Mouse (Mus musculus) midbrain, embryonic 13.5 days (tissue): ENCODE results near the gene Ehbp1. TPM values are rescaled to one million over a fixed set of nuclear protein-coding genes. Genes with fewer than 3 reads are reported as not detected.

ENCODE experiments used
- ATAC-seq: fragments of 200-750 bp; cut with Nextera tagmentation; 2 replicates; pipeline ENCODE4 v1.8.0; 2017; ENCODE audit warnings: mild to moderate bottlenecking, moderate TSS enrichment, moderate library complexity
- H3K27ac ChIP-seq: fragments of 300-500 bp; sonication (generic); 2 replicates; pipeline ENCODE4 v1.5.1; 2015; ENCODE audit warnings: inconsistent platforms, mild to moderate bottlenecking, moderate library complexity
- H3K27me3 ChIP-seq: fragments of 300-500 bp; sonication (generic); 2 replicates; pipeline ENCODE4 v1.6.1; 2015; ENCODE audit warnings: mild to moderate bottlenecking, inconsistent platforms
- H3K36me3 ChIP-seq: fragments of 300-500 bp; sonication (generic); 2 replicates; pipeline ENCODE4 v1.6.1; 2015; ENCODE audit warnings: mild to moderate bottlenecking, inconsistent platforms
- H3K4me1 ChIP-seq: fragments of 300-500 bp; sonication (generic); replicated peaks from 2 replicates; pipeline ENCODE4 v1.6.1; 2015; ENCODE audit warnings: inconsistent platforms
- H3K4me2 ChIP-seq: fragments of 300-500 bp; sonication (generic); replicated peaks from 2 replicates; pipeline ENCODE4 v1.6.1; 2015; ENCODE audit warnings: moderate library complexity, mild to moderate bottlenecking, inconsistent platforms
- H3K4me3 ChIP-seq: fragments of 300-500 bp; sonication (generic); replicated peaks from 2 replicates; pipeline ENCODE4 v1.5.1; 2015; ENCODE audit warnings: mild to moderate bottlenecking, inconsistent platforms
- H3K9ac ChIP-seq: fragments of 300-500 bp; sonication (generic); replicated peaks from 2 replicates; pipeline ENCODE4 v1.6.1; 2015; ENCODE audit warnings: mild to moderate bottlenecking, inconsistent platforms
- H3K9me3 ChIP-seq: fragments of 300-500 bp; sonication (generic); 2 replicates; pipeline ENCODE4 v1.6.1; 2016; ENCODE audit warnings: mild to moderate bottlenecking, inconsistent platforms
- WGBS: fragments of 180-500 bp; shearing (Covaris S2); methylation state at CpG from one replicate; pipeline ENCODE4 v1.1.7; 2015; 5-methylcytosine and 5-hydroxymethylcytosine counted together
- polyA plus RNA-seq: library from polyadenylated mRNA; unstranded; fragments of >200 nt; fragmentation: Nextera tagmentation; extraction: Ambion mirVana; gene quantifications from 2 replicates; pipeline ENCODE4 v1.2.1, GENCODE M21; 2015

Gene Ehbp1
- polyA plus RNA-seq, 1 experiment from 2014 or later: 22.2 TPM

- Histone ChIP-seq H3K4me2 (no peak overlapping the region), H3K27me3 (no peaks in the 10 kb centered on the region), H3K9ac (no peak overlapping the region), H3K27ac (no peak overlapping the region), H3K9me3 (no peaks in the 10 kb centered on the region), H3K4me1 (no peaks in the 10 kb centered on the region), H3K36me3 (no peaks in the 10 kb centered on the region), H3K4me3 (no peak overlapping the region)
- 100% methylated on average over 2 of the region's 2 CpGs for WGBS
- ATAC-seq: no peak
Measured at GRCm38 (mm10) chr11:22125188-22125587, 216.9 kb downstream of the Ehbp1 start.

GRCm38 (mm10) chr11:22118853-22119252 is 223.2 kb downstream of the Ehbp1 start:
- no peaks in the 10 kb centered on the region for H3K4me1 ChIP-seq
- no peak overlapping the region for H3K27ac ChIP-seq
- no peak for ATAC-seq
- H3K9ac ChIP-seq: no peak overlapping the region
- no peak overlapping the region for H3K4me3 ChIP-seq
- no peaks in the 10 kb centered on the region for H3K27me3 ChIP-seq
- H3K36me3 ChIP-seq: no peaks in the 10 kb centered on the region
- no peak overlapping the region for H3K4me2 ChIP-seq
- no peaks in the 10 kb centered on the region for H3K9me3 ChIP-seq
- WGBS: 95% methylated on average over 3 of the region's 3 CpGs

- 98% methylated on average over 3 of the region's 3 CpGs for WGBS
- Histone ChIP-seq H3K4me2 (no peak overlapping the region), H3K4me1 (no peaks in the 10 kb centered on the region), H3K9me3 (no peaks in the 10 kb centered on the region), H3K27ac (no peak overlapping the region), H3K27me3 (no peaks in the 10 kb centered on the region), H3K36me3 (no peaks in the 10 kb centered on the region), H3K4me3 (no peak overlapping the region), H3K9ac (no peak overlapping the region)
- ATAC-seq: no peak
Measured at GRCm38 (mm10) chr11:22112161-22112560, 229.9 kb downstream of the Ehbp1 start.

DNA sequence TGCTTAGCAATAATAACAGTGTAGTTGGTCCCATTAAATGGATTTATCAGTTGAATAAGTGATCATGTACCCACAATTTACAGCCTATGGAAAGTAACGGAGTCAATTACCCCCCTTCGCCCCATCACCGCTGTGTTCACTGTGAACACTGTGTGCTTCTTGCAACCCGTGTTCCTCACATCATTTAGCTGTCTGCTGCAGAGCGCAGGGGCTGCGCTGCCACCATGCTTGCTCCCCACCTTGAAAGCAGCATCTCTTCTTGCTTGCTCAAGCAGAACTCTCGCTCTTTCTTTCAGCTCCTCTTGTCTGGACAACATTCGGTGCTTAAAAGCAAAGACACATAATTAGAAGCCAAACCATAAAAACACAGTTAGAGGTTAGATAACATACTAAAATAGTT is 252.7 kb downstream of the Ehbp1 start:
- ATAC-seq: no peak
- Histone ChIP-seq H3K36me3 (0 out of 2 replicates have a peak, but pooled peaks cover 2% of the 10 kb centered on the region), H3K9ac (no peak overlapping the region), H3K27ac (no peak overlapping the region), H3K27me3 (no peaks in the 10 kb centered on the region), H3K4me2 (no peak overlapping the region), H3K4me1 (no peaks in the 10 kb centered on the region), H3K9me3 (no peaks in the 10 kb centered on the region), H3K4me3 (no peak overlapping the region)
- 56% methylated on average over 8 of the region's 8 CpGs for WGBS

DNA sequence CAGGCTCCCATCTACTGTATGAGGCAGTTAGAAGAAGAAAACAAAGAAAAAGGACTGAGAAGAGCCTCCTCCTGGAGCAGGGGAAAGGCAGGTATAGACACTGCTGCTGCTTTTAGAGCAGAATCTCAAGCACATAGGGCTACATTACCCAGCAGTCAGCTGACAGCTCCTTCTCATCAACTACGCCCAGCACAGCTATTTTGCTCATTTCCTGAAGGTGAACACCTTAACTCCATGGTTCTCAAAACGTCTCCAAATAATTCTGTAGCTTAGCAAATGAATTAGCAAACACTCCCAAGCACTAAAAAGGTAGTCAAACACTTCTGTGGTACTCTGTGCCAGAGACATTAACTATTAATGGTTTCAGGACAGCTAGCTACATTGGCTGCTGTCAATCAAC is 278.7 kb downstream of the Ehbp1 start:
- no peak for ATAC-seq
- Histone ChIP-seq H3K4me1 (0 out of 2 replicates have a peak, but pooled peaks cover 2% of the 10 kb centered on the region), H3K9ac (no peak overlapping the region), H3K27ac (no peak overlapping the region), H3K36me3 (peaks cover 12% of the 10 kb centered on the region; the same call in 1 of the 2 replicates), H3K4me3 (no peak overlapping the region), H3K9me3 (no peaks in the 10 kb centered on the region), H3K4me2 (no peak overlapping the region), H3K27me3 (no peaks in the 10 kb centered on the region)
- WGBS: 71% methylated on average over 2 of the region's 2 CpGs

DNA sequence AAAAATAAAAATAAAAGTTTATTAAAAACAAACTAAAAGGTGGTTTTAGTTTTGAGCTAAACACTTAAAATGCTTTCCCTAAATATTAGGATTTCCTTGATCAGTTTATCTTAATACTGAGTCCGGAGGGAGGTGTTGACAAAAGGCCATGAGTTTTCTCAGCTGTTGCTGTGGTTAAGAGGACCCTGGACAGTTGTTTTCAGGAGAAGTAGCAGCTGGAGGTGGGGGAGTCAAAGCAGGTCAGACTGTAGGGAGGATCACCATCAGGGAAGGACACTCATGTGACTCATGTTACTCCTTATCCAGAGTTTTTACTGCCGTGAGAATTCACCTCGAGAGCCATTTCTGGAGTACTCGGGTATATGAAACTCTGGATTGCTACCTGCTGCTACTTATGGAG is 280.4 kb downstream of the Ehbp1 start:
- H3K4me3 ChIP-seq: no peak overlapping the region
- ATAC-seq: no peak
- no peak overlapping the region for H3K27ac ChIP-seq
- 89% methylated on average over 4 of the region's 4 CpGs for WGBS
- H3K4me2 ChIP-seq: no peak overlapping the region
- peaks cover 11% of the 10 kb centered on the region; the same call in 1 of the 2 replicates for H3K36me3 ChIP-seq
- peaks cover 14% of the 10 kb centered on the region for H3K4me1 ChIP-seq
- no peak overlapping the region for H3K9ac ChIP-seq
- no peaks in the 10 kb centered on the region for H3K9me3 ChIP-seq
- no peaks in the 10 kb centered on the region for H3K27me3 ChIP-seq

DNA sequence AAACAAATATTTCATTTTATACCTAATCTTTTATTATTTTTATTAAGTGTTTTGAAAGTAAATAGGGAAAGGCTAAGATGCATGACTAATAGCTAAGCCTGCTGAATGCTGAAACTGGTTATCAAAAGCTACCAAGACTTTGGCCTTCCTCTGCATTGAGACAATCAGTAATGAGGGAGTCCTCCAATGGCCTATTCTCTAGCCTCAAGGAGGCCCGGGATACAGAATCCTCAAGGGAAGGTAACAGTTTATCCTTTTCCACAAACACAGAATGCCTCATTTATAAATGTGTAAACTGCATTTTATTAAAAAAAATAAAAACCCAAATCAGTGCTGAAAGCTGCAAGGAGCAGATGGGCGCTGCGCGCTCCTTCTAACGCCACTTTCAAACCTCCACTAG is 284.6 kb downstream of the Ehbp1 start:
- Histone ChIP-seq H3K9me3 (no peaks in the 10 kb centered on the region), H3K27me3 (no peaks in the 10 kb centered on the region), H3K4me1 (peaks cover 30% of the 10 kb centered on the region), H3K36me3 (no peaks in the 10 kb centered on the region), H3K9ac (no peak overlapping the region), H3K4me3 (no peak overlapping the region), H3K4me2 (no peak overlapping the region), H3K27ac (0 out of 2 replicates have a peak overlapping the region, but pooled peaks have one; percentile 61)
- ATAC-seq: no peak
- 33% methylated on average over 5 of the region's 5 CpGs for WGBS

GRCm38 (mm10) chr11:22055908-22056307 is 286.2 kb downstream of the Ehbp1 start:
- peak; percentile 62 for ATAC-seq
- Histone ChIP-seq H3K9ac (no peak overlapping the region), H3K4me1 (peaks cover 30% of the 10 kb centered on the region), H3K9me3 (no peaks in the 10 kb centered on the region), H3K27me3 (peaks cover 5% of the 10 kb centered on the region; the same call in 1 of the 2 replicates), H3K27ac (no peak overlapping the region), H3K4me3 (no peak overlapping the region), H3K4me2 (no peak overlapping the region), H3K36me3 (peaks cover 1% of the 10 kb centered on the region; the same call in 1 of the 2 replicates)
- 28% methylated on average over 6 of the region's 6 CpGs for WGBS

DNA sequence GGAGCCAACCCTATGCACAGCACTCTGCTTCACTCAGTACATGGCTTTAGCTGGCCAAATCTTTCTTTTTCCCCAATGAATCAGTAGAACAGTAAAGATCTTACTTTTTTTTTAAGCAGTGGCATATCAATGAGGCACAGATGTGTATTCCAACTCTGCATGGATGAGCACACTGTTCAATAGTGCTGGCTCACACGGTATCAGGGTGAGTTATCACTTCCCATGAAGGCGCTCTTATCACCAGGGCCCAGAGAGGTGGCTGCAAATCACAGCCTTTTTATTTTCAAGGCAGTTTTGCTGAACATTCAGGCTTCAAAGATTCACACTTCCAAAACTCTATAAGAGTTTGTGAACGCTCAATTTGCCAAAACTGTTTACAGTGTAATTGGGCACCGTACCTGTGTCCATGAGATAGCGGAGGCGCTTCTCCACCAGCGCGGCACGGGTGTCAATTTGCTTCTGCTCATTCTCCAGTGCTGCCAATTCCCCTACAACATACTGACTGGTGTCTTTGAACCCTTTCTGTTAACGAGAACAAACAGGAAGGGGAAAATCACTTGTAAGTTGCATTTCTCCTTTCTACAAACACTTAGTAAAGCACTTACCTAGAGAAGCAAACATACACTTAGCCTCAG is 288.9 kb downstream of the Ehbp1 start:
- Histone ChIP-seq H3K4me2 (no peak overlapping the region), H3K4me3 (no peak overlapping the region), H3K9ac (no peak overlapping the region), H3K4me1 (peaks cover 27% of the 10 kb centered on the region), H3K36me3 (peaks cover 3% of the 10 kb centered on the region; the same call in 1 of the 2 replicates), H3K27ac (no peak overlapping the region), H3K27me3 (peaks cover 5% of the 10 kb centered on the region; the same call in 1 of the 2 replicates), H3K9me3 (no peaks in the 10 kb centered on the region)
- WGBS: 74% methylated on average over 10 of the region's 10 CpGs
- ATAC-seq: peak; percentile 77

DNA sequence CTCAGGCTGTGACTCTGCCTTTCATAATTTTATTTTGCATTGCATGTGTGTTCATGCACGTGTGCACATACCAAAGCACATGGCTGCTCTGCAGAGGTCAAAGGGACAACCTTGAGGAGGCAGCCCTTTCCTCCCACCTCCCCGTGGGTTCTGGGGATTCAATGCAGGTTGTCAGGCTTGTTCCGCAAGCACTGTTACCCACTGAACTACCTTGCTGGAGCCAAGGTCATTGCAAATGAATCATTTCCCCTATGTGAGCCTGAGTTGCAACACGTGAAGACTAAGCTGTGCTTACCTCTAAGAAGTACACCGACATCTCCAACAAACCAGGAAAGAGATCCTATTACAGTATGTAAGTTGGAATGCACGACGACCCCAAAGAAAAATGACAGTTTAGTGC is 291.2 kb downstream of the Ehbp1 start:
- H3K4me3 ChIP-seq: no peak overlapping the region
- H3K27me3 ChIP-seq: peaks cover 5% of the 10 kb centered on the region; the same call in 1 of the 2 replicates
- H3K27ac ChIP-seq: no peak overlapping the region
- ATAC-seq: no peak
- H3K4me1 ChIP-seq: peaks cover 12% of the 10 kb centered on the region
- H3K36me3 ChIP-seq: peaks cover 3% of the 10 kb centered on the region; the same call in 1 of the 2 replicates
- H3K9ac ChIP-seq: no peak overlapping the region
- no peak overlapping the region for H3K4me2 ChIP-seq
- WGBS: 86% methylated on average over 7 of the region's 7 CpGs
- H3K9me3 ChIP-seq: no peaks in the 10 kb centered on the region

GRCm38 (mm10) chr11:22039854-22040426 is 302.2 kb downstream of the Ehbp1 start:
- no peak for ATAC-seq
- WGBS: 18% methylated on average over 6 of the region's 6 CpGs
- H3K4me1 ChIP-seq: peaks cover 36% of the 10 kb centered on the region

GRCm38 (mm10) chr11:22034564-22035105 is 307.5 kb downstream of the Ehbp1 start:
- Histone ChIP-seq H3K27me3 (no peaks in the 10 kb centered on the region), H3K4me2 (no peak overlapping the region), H3K4me3 (no peak overlapping the region), H3K9ac (no peak overlapping the region), H3K36me3 (no peaks in the 10 kb centered on the region), H3K9me3 (no peaks in the 10 kb centered on the region), H3K4me1 (peaks cover 24% of the 10 kb centered on the region), H3K27ac (no peak overlapping the region)
- 0 out of 2 replicates have a peak, but pooled peaks have one; percentile 41 for ATAC-seq
- WGBS: 3% methylated on average over 7 of the region's 7 CpGs

More at GRCm38 (mm10) chr11:22039854-22040426, 302.2 kb downstream of the Ehbp1 start:
- H3K36me3 ChIP-seq: no peaks in the 10 kb centered on the region
- no peak overlapping the region for H3K9ac ChIP-seq
- H3K27ac ChIP-seq: no peak overlapping the region
- H3K27me3 ChIP-seq: peaks cover 13% of the 10 kb centered on the region; the same call in 1 of the 2 replicates
- no peak overlapping the region for H3K4me3 ChIP-seq
- no peaks in the 10 kb centered on the region for H3K9me3 ChIP-seq
- no peak overlapping the region for H3K4me2 ChIP-seq
